Mouse (Mus musculus) midbrain, postnatal 0 days (tissue): ENCODE measurements around the gene Timm9. TPM values are rescaled to one million over a fixed set of nuclear protein-coding genes. Genes with fewer than 3 reads are reported as not detected.

Source experiments
- ATAC-seq: fragments of 200-750 bp; cut with Nextera tagmentation; 2 replicates; pipeline ENCODE4 v1.8.0; 2017; ENCODE audit warnings: moderate number of reproducible peaks, mild to moderate bottlenecking, moderate TSS enrichment, moderate library complexity; ENCODE audit not compliant: low FRiP score
- DNase-seq: peaks from one replicate; pipeline ENCODE4 v3.0.0-alpha.2; 2015; ENCODE audit warnings: low spot score
- H3K27ac ChIP-seq: fragments of 300-500 bp; sonication (generic); 2 replicates; pipeline ENCODE4 v1.5.1; 2014; ENCODE audit warnings: low read depth, mild to moderate bottlenecking, low read length, mixed read lengths
- H3K27me3 ChIP-seq: fragments of 300-500 bp; sonication (generic); 2 replicates; pipeline ENCODE4 v1.6.1; 2014; ENCODE audit warnings: low read length, control low read depth, mixed read lengths; ENCODE audit not compliant: insufficient read depth
- H3K36me3 ChIP-seq: fragments of 300-500 bp; sonication (generic); 2 replicates; pipeline ENCODE4 v1.6.1; 2014; ENCODE audit warnings: low read length, control low read depth, mixed read lengths; ENCODE audit not compliant: insufficient read depth
- H3K4me1 ChIP-seq: fragments of 300-500 bp; sonication (generic); 2 replicates; pipeline ENCODE4 v1.6.1; 2014; ENCODE audit warnings: mild to moderate bottlenecking, control low read depth, antibody characterized with exemption, low read length, mixed read lengths; ENCODE audit not compliant: insufficient read depth
- H3K4me2 ChIP-seq: fragments of 300-500 bp; sonication (generic); 2 replicates; pipeline ENCODE4 v1.6.1; 2014; ENCODE audit warnings: low read depth, mild to moderate bottlenecking, low read length, mixed read lengths; ENCODE audit not compliant: poor library complexity, severe bottlenecking
- H3K4me3 ChIP-seq: fragments of 300-500 bp; sonication (generic); 2 replicates; pipeline ENCODE4 v1.5.1; 2014; ENCODE audit warnings: low read depth, mild to moderate bottlenecking, low read length, moderate library complexity
- H3K9ac ChIP-seq: fragments of 300-500 bp; sonication (generic); replicated peaks from 2 replicates; pipeline ENCODE4 v1.6.1; 2014; ENCODE audit warnings: mild to moderate bottlenecking, low read length, moderate library complexity, mixed read lengths; ENCODE audit not compliant: poor library complexity, severe bottlenecking
- H3K9me3 ChIP-seq: fragments of 300-500 bp; sonication (generic); 2 replicates; pipeline ENCODE4 v1.6.1; 2016; ENCODE audit warnings: low read length, control low read depth
- CTCF ChIP-seq: IDR thresholded peaks from 2 replicates; pipeline ENCODE4 v1.5.1; 2016; ENCODE audit warnings: antibody characterized with exemption, mild to moderate bottlenecking
- WGBS: fragments of 180-500 bp; shearing (Covaris S2); extraction: QIAGEN DNeasy Blood & Tissue Kit; methylation state at CpG from one replicate; pipeline ENCODE4 v1.1.7; 2014; 5-methylcytosine and 5-hydroxymethylcytosine counted together
- polyA plus RNA-seq: library from polyadenylated mRNA; unstranded; fragments of >200 nt; fragmentation: Nextera tagmentation; extraction: Ambion mirVana; gene quantifications from 2 replicates; pipeline ENCODE4 v1.2.1, GENCODE M21; 2015
- total RNA-seq: library from RNA; depleted of rRNA; stranded (reverse); fragments of >200 nt; gene quantifications from 2 replicates; pipeline ENCODE4 v1.2.3, GENCODE M21; 2014; rRNA removed

Timm9 gene
- total and polyA plus RNA-seq, 2 experiments from 2014 or later: 61.7 to 146 TPM

DNA sequence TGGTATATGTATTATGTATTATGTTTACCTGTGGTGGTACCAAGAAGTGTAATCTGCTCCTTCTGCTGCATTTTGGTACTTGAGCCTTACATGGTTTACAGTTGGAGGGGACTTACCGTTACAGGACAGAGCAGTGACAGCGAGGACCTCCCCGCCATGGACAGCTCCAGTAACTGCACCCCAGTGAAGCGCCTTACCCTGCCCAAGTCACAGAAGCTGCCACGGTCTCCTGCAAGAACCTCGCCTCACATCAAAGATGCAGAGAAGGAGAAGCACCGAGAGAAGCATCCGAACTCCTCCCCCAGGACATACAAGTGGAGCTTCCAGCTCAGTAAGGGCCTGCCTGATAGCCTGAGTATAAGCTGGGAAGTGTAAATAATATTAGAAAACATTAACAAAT lies 50.2 kb downstream of the Timm9 start:
- H3K9ac ChIP-seq: no peak overlapping the region
- H3K4me1 ChIP-seq: no peaks in the 10 kb centered on the region
- no peak for TF ChIP-seq CTCF
- H3K27me3 ChIP-seq: no peaks in the 10 kb centered on the region
- no peak for ATAC-seq
- no peak overlapping the region for H3K27ac ChIP-seq
- DNase-seq: no peak
- WGBS: 93% methylated on average over 8 of the region's 8 CpGs
- no peaks in the 10 kb centered on the region for H3K9me3 ChIP-seq
- no peak overlapping the region for H3K4me3 ChIP-seq
- H3K36me3 ChIP-seq: peaks cover 10% of the 10 kb centered on the region; the same call in 1 of the 2 replicates
- H3K4me2 ChIP-seq: no peak overlapping the region

Other genes with a start within 250 kb of the Timm9 start
- 132 and 144 TPM in 2 replicates for gene Actr10, start 198.8 kb downstream of the Timm9 start, total RNA-seq
- 164 and 171 TPM in 2 replicates for gene Actr10, start 198.8 kb downstream of the Timm9 start, polyA plus RNA-seq
- gene Psma3, start 162.1 kb downstream of the Timm9 start, total RNA-seq: 116 and 131 TPM in 2 replicates
- 505 and 509 TPM in 2 replicates for gene Psma3, start 162.1 kb downstream of the Timm9 start, polyA plus RNA-seq
- 11.0 and 11.1 TPM in 2 replicates for gene Arid4a, start 120.7 kb downstream of the Timm9 start, total RNA-seq
- 40.0 and 43.4 TPM in 2 replicates for gene Arid4a, start 120.7 kb downstream of the Timm9 start, polyA plus RNA-seq
- 5.4 TPM in 1 of 2 replicates, not detected in the other for gene Tomm20l, start 25.3 kb downstream of the Timm9 start, total RNA-seq
- 0.45 TPM in 1 of 2 replicates, not detected in the other for gene Tomm20l, start 25.3 kb downstream of the Timm9 start, polyA plus RNA-seq
- gene 2700049A03Rik, start 164 bp upstream of the Timm9 start, total RNA-seq: 8.1 and 8.2 TPM in 2 replicates
- 6.1 and 7.1 TPM in 2 replicates for gene 2700049A03Rik, start 164 bp upstream of the Timm9 start, polyA plus RNA-seq
- 63.8 and 64.9 TPM in 2 replicates for gene Dact1, start 173.2 kb upstream of the Timm9 start, total RNA-seq
- 14.2 and 16.4 TPM in 2 replicates for gene Dact1, start 173.2 kb upstream of the Timm9 start, polyA plus RNA-seq